Comparison of ENCODE assay signal across 8 mouse cellular contexts in the genomic region with DNA sequence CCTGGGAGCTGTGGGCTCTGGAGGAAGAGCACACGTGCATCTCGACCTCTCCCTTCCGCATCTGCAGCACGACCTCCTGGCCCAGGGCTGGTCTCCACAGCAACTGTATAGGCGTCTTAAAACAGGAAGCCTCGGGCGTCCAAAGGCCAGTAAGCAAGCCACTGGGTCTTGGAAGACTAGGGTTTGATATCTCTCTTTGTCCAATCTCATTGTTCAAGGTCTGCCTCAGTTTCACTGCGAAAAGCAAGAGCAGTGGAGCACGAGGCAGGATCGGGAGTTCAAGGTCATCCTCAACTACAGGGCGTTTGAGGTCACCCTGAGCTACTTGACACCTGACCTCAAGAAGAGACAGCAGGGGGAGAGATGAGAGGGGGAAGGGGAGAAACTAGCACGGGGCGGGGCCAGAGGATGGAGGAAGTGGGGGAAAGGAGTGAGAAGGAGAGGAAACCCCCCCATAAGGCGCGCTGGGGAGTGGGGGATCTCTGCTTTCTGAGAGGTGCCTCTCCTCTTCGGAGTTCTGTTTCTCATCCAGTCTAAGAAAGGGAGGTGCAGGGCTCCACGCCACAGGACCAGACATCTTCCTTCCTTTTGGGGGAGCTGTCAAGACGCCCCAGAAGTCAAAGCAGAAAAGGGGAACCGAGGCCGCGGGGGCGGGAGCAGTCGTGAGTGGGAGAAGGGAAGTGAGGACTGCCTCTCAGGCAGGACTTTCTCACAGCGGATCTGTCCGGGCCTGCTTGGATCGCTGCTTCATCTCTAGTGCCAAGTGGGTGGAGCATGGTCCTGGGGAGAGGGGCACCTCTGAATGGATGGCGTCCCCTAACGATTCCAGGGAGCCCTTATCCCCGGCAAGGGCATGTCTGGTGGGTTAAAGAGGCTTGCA. TPM values are rescaled to one million over a fixed set of nuclear protein-coding genes. Genes with fewer than 3 reads are reported as not detected.
DNase-seq lines count a peak whose midpoint lies in the region; ATAC-seq and TF ChIP-seq lines count a peak whose summit lies in the region.

No protein-coding gene starts in this region.

- H3K4me1 ChIP-seq in testis, adult 2 months (ENCODE audit: control insufficient read depth, insufficient read depth, low read length) = peaks cover 22% of the 10 kb centered on the region
- peaks cover 10% of the 10 kb centered on the region for H3K4me1 ChIP-seq in forebrain, embryonic 13.5 days
- H3K4me1 ChIP-seq in hindbrain, embryonic 10.5 days (replicated peaks) = peaks cover 15% of the 10 kb centered on the region
- peaks cover 60% of the 10 kb centered on the region for H3K4me1 ChIP-seq in megakaryocyte, embryonic 14.5 days

- no peaks in the 10 kb centered on the region; the same call in 1 of the 2 replicates for H3K27me3 ChIP-seq in testis, adult 2 months (ENCODE audit: control insufficient read depth, insufficient read depth, low read length)
- H3K27me3 ChIP-seq in forebrain, embryonic 13.5 days = peaks cover 72% of the 10 kb centered on the region
- H3K27me3 ChIP-seq in hindbrain, embryonic 10.5 days (ENCODE audit: insufficient read depth, poor library complexity, severe bottlenecking) = peaks cover 74% of the 10 kb centered on the region
- H3K27me3 ChIP-seq in megakaryocyte, embryonic 14.5 days (replicated peaks) = peaks cover 43% of the 10 kb centered on the region
- no peaks in the 10 kb centered on the region for H3K27me3 ChIP-seq in splenic B cell, adult 2 months (ENCODE audit: control insufficient read depth, insufficient read depth, low read length, poor library complexity, severe bottlenecking)

- H3K4me3 ChIP-seq in testis, adult 2 months (ENCODE audit: control insufficient read depth, low read depth, low read length) = peak overlapping the region; percentile 76
- H3K4me3 ChIP-seq in forebrain, embryonic 13.5 days = peak overlapping the region; percentile 15
- H3K4me3 ChIP-seq in hindbrain, embryonic 10.5 days = peak overlapping the region; percentile 43
- peak overlapping the region; percentile 93 for H3K4me3 ChIP-seq in megakaryocyte, embryonic 14.5 days (replicated peaks)

- no peak for TF ChIP-seq POLR2A in testis, adult 2 months (IDR thresholded peaks at IDR 0.05; ENCODE audit: control insufficient read depth, low read depth, low read length)

- no peaks in the 10 kb centered on the region for H3K36me3 ChIP-seq in testis, adult 2 months (ENCODE audit: control insufficient read depth, insufficient read depth, low read length)
- H3K36me3 ChIP-seq in forebrain, embryonic 13.5 days (ENCODE audit: poor library complexity, severe bottlenecking) = no peaks in the 10 kb centered on the region
- no peaks in the 10 kb centered on the region for H3K36me3 ChIP-seq in hindbrain, embryonic 10.5 days
- peaks cover 10% of the 10 kb centered on the region for H3K36me3 ChIP-seq in megakaryocyte, embryonic 14.5 days (replicated peaks; ENCODE audit: low read length)
- 0 out of 2 replicates have a peak, but pooled peaks cover 3% of the 10 kb centered on the region for H3K36me3 ChIP-seq in splenic B cell, adult 2 months (ENCODE audit: control insufficient read depth, insufficient read depth, low read length, poor library complexity, severe bottlenecking)

- WGBS in forebrain, embryonic 13.5 days = 5% methylated on average over 29 of the region's 29 CpGs
- 2% methylated on average over 29 of the region's 29 CpGs for WGBS in hindbrain, embryonic 10.5 days

- H3K9me3 ChIP-seq in forebrain, embryonic 13.5 days (replicated peaks) = no peaks in the 10 kb centered on the region
- H3K9me3 ChIP-seq in hindbrain, embryonic 10.5 days = no peaks in the 10 kb centered on the region
- no peaks in the 10 kb centered on the region for H3K9me3 ChIP-seq in megakaryocyte, embryonic 14.5 days

- DNase-seq in testis, postnatal 10 days (ENCODE audit: low spot score) = no peak
- peak; percentile 28 for DNase-seq in hindbrain, embryonic 10.5 days (ENCODE audit: low spot score)
- DNase-seq in layer of hippocampus, postnatal 14 days (ENCODE audit: low spot score in 2 of 2) = peak; percentile 33 to 55
- peak; percentile 90 for DNase-seq in splenic B cell, adult 2 months (ENCODE audit: low read depth, low spot score)

- no peak overlapping the region for H3K27ac ChIP-seq in testis, adult 2 months (ENCODE audit: control insufficient read depth, insufficient read depth, low read depth, low read length)
- no peak overlapping the region for H3K27ac ChIP-seq in forebrain, embryonic 13.5 days
- H3K27ac ChIP-seq in hindbrain, embryonic 10.5 days = peak overlapping the region; percentile 40; the same call in 1 of the 2 replicates

- ATAC-seq in forebrain, embryonic 13.5 days = no peak
- ATAC-seq in cerebellum, adult (ENCODE audit: insufficient number of reproducible peaks, low FRiP score, low TSS enrichment) = no peak

- H3K9ac ChIP-seq in forebrain, embryonic 13.5 days = peak overlapping the region; percentile 49; the same call in 1 of the 2 replicates

- no peak for TF ChIP-seq CTCF in testis, adult 2 months (IDR thresholded peaks at IDR 0.05; ENCODE audit: control insufficient read depth, insufficient read depth, insufficient replicate concordance, low read depth, low read length)

- peak overlapping the region; percentile 40 for H3K4me2 ChIP-seq in forebrain, embryonic 13.5 days

RNA-seq across cellular contexts. Expression of a gene that starts 0.9 kb away (rescaled TPM):
- 1.8 TPM in 2 replicates for polyA plus RNA-seq in testis, adult 2 months (2012; rRNA removed)
- polyA plus RNA-seq in forebrain, embryonic 13.5 days (2015; fragmentation: Nextera tagmentation; extraction: Ambion mirVana) = 2.4 and 2.8 TPM in 2 replicates
- polyA plus RNA-seq in hindbrain, embryonic 10.5 days (2016; fragmentation: Nextera tagmentation; extraction: Ambion mirVana) = 5.1 and 5.8 TPM in 2 replicates
- 1 to 10 TPM; 2.9 to 3.2 TPM for total RNA-seq in layer of hippocampus, postnatal 14 days (2021)
- 8.8 and 10.8 TPM in 2 replicates for polyA plus RNA-seq in megakaryocyte, embryonic 14.5 days (2012; ENCODE audit: insufficient read depth, low replicate concordance)

RNA-seq across cellular contexts. Expression of a gene that starts 12.4 kb away (rescaled TPM):
- polyA plus RNA-seq in testis, adult 2 months (2012; rRNA removed) = 45.1 and 51.5 TPM in 2 replicates
- 115 and 124 TPM in 2 replicates for polyA plus RNA-seq in forebrain, embryonic 13.5 days (2015; fragmentation: Nextera tagmentation; extraction: Ambion mirVana)
- 136 and 150 TPM in 2 replicates for polyA plus RNA-seq in hindbrain, embryonic 10.5 days (2016; fragmentation: Nextera tagmentation; extraction: Ambion mirVana)
- 10 to 100 TPM; 60.4 to 62.8 TPM for total RNA-seq in layer of hippocampus, postnatal 14 days (2021)
- 62.4 and 63.4 TPM in 2 replicates for polyA plus RNA-seq in megakaryocyte, embryonic 14.5 days (2012; ENCODE audit: insufficient read depth, low replicate concordance)

RNA-seq across cellular contexts. Expression of a gene that starts 14.2 kb away (rescaled TPM):
- 0.21 and 0.30 TPM in 2 replicates for polyA plus RNA-seq in testis, adult 2 months (2012; rRNA removed)
- 0.17 and 0.37 TPM in 2 replicates for polyA plus RNA-seq in forebrain, embryonic 13.5 days (2015; fragmentation: Nextera tagmentation; extraction: Ambion mirVana)
- polyA plus RNA-seq in hindbrain, embryonic 10.5 days (2016; fragmentation: Nextera tagmentation; extraction: Ambion mirVana) = 5.9 and 6.0 TPM in 2 replicates
- total RNA-seq in layer of hippocampus, postnatal 14 days (2021) = under 1 TPM; 0.41 to 0.44 TPM
- polyA plus RNA-seq in megakaryocyte, embryonic 14.5 days (2012; ENCODE audit: insufficient read depth, low replicate concordance) = 5.3 and 7.9 TPM in 2 replicates

RNA-seq across cellular contexts. Expression of a gene that starts 16.9 kb away (rescaled TPM):
- 4.0 and 4.2 TPM in 2 replicates for polyA plus RNA-seq in testis, adult 2 months (2012; rRNA removed)
- polyA plus RNA-seq in forebrain, embryonic 13.5 days (2015; fragmentation: Nextera tagmentation; extraction: Ambion mirVana) = 0.19 and 0.45 TPM in 2 replicates
- 0.07 TPM in 1 of 2 replicates, not detected in the other for polyA plus RNA-seq in hindbrain, embryonic 10.5 days (2016; fragmentation: Nextera tagmentation; extraction: Ambion mirVana)
- 100 to 1,000 TPM; 337 to 341 TPM for total RNA-seq in layer of hippocampus, postnatal 14 days (2021)
- polyA plus RNA-seq in megakaryocyte, embryonic 14.5 days (2012; ENCODE audit: insufficient read depth, low replicate concordance) = 3.0 and 9.9 TPM in 2 replicates

RNA-seq across cellular contexts. Expression of a gene that starts 38.4 kb away (rescaled TPM):
- polyA plus RNA-seq in testis, adult 2 months (2012; rRNA removed) = 0.70 and 0.87 TPM in 2 replicates
- 6.8 and 10.3 TPM in 2 replicates for polyA plus RNA-seq in forebrain, embryonic 13.5 days (2015; fragmentation: Nextera tagmentation; extraction: Ambion mirVana)
- 24.2 and 25.2 TPM in 2 replicates for polyA plus RNA-seq in hindbrain, embryonic 10.5 days (2016; fragmentation: Nextera tagmentation; extraction: Ambion mirVana)
- 1 to 10 TPM; 2.1 to 3.5 TPM for total RNA-seq in layer of hippocampus, postnatal 14 days (2021)
- polyA plus RNA-seq in megakaryocyte, embryonic 14.5 days (2012; ENCODE audit: insufficient read depth, low replicate concordance) = 4.0 and 8.4 TPM in 2 replicates

Comparison
In these comparisons a context has a peak if more than half of its experiments do, and no peak if none do; other contexts are left out.
1. H3K4me3 ChIP-seq: peak in every context shown above with its lines; median percentile 93 in megakaryocyte, embryonic 14.5 days; 76 in testis, adult 2 months; 43 in hindbrain, embryonic 10.5 days; 15 in forebrain, embryonic 13.5 days.